Mouse (Mus musculus): ENCODE results near the gene Pik3r4.

GRCm38 (mm10) chr9:105693854-105694253 is 51.1 kb downstream of the Pik3r4 start:
- peak; percentile 81 for TF ChIP-seq CTCF (conservative IDR thresholded peaks at IDR 0.05; ENCODE audit: insufficient read depth, insufficient read length, low read depth, low read length)
- TF ChIP-seq POLR2A (IDR thresholded peaks at IDR 0.05; ENCODE audit: low read depth, low read length), result no peak

Data from kidney, adult 2 months (tissue).